Mouse (Mus musculus) bone marrow, adult 2 months (tissue): ENCODE results near the gene Prl3c1. TPM values are rescaled to one million over a fixed set of nuclear protein-coding genes. Genes with fewer than 3 reads are reported as not detected.
"Not testable (repeated sequence)": the region's sequence is repeated elsewhere in the genome, so short reads cannot be mapped to it uniquely, and the experiment has no call there.

Experiments used
- H3K27ac ChIP-seq: fragments of 200-500 bp; 2 replicates; pipeline ENCODE4 v1.5.1; 2012; ENCODE audit warnings: low read depth, mild to moderate bottlenecking, control low read depth, inconsistent platforms, low read length; ENCODE audit not compliant: control insufficient read depth, poor library complexity, insufficient read depth
- H3K4me1 ChIP-seq: fragments of 200-500 bp; 2 replicates; pipeline ENCODE4 v1.6.1; 2011; ENCODE audit warnings: low read length; ENCODE audit not compliant: control insufficient read depth, insufficient read depth
- H3K4me3 ChIP-seq: fragments of 200-500 bp; replicated peaks from 2 replicates; pipeline ENCODE3; 2011; ENCODE audit warnings: mild to moderate bottlenecking, low read depth, low read length, control low read depth; ENCODE audit not compliant: control insufficient read depth
- CTCF ChIP-seq: fragments of 200-500 bp; IDR thresholded peaks from 2 replicates; pipeline ENCODE4 v1.5.1; 2011; ENCODE audit warnings: low read length, control low read depth; ENCODE audit not compliant: control insufficient read depth, insufficient read depth
- POLR2A ChIP-seq: fragments of 200-500 bp; IDR thresholded peaks from 2 replicates; pipeline ENCODE4 v1.6.1; 2011; ENCODE audit warnings: low read depth, mild to moderate bottlenecking, control low read depth, low read length, borderline replicate concordance; ENCODE audit not compliant: control insufficient read depth
- WGBS: fragments of 180-500 bp; shearing (Covaris S2); methylation state at CpG from one replicate; pipeline ENCODE4 v1.1.7; 2018; 5-methylcytosine and 5-hydroxymethylcytosine counted together
- polyA plus RNA-seq: library from polyadenylated mRNA; stranded (reverse); fragments of >200 nt; gene quantifications from 2 replicates; pipeline ENCODE4 v1.2.4, GENCODE M21; 2011; ENCODE audit warnings: low replicate concordance; ENCODE audit not compliant: missing spikeins, insufficient read depth, insufficient read length

The Prl3c1 gene
- polyA plus RNA-seq: not detected in 2 replicates

GRCm38 (mm10) chr13:27196359-27196758 lies at the start of gene Prl3c1:
Prl3c1 (plus strand) TSS chr13:27196659.
- Histone ChIP-seq H3K4me1 (no peaks in the 10 kb centered on the region), H3K4me3 (no peak within 1 kb of the TSS), H3K27ac (no peak within 1 kb of the TSS)
- 77% methylated on average over 1 of the region's 1 CpGs for WGBS
- TF ChIP-seq CTCF (no peak), POLR2A (no peak)

GRCm38 (mm10) chr13:27148264-27148663 lies 48.2 kb upstream of the Prl3c1 start:
- WGBS: 50% methylated on average over 1 of the region's 1 CpGs
- no peak overlapping the region for H3K4me3 ChIP-seq
- no peak overlapping the region for H3K27ac ChIP-seq
- H3K4me1 ChIP-seq: no peaks in the 10 kb centered on the region
- TF ChIP-seq POLR2A (no peak), CTCF (no peak)

GRCm38 (mm10) chr13:27156490-27156889 lies 40.0 kb upstream of the Prl3c1 start, which contains the start of gene Prl3d3:
Prl3d3 (plus strand) TSS chr13:27156790.
- H3K27ac ChIP-seq, H3K4me3 ChIP-seq: not testable (repeated sequence)
- 73% methylated on average over 3 of the region's 3 CpGs for WGBS

GRCm38 (mm10) chr13:27241547-27241946 lies 45.1 kb downstream of the Prl3c1 start, which contains the start of gene Prl3b1:
Prl3b1 (plus strand) TSS chr13:27241847.
- WGBS: 81% methylated on average over 1 of the region's 1 CpGs
- TF ChIP-seq POLR2A (no peak), CTCF (no peak)
- H3K4me1 ChIP-seq: no peaks in the 10 kb centered on the region
- no peak within 1 kb of the TSS for H3K27ac ChIP-seq
- H3K4me3 ChIP-seq: no peak within 1 kb of the TSS

More at GRCm38 (mm10) chr13:27156490-27156889, 40.0 kb upstream of the Prl3c1 start, which contains the start of gene Prl3d3:
- not testable (repeated sequence) for H3K4me1 ChIP-seq

Other genes starting within 250 kb of the Prl3c1 start
- 2.1 TPM in 1 of 2 replicates, not detected in the other for gene Prl, start 139.1 kb upstream of the Prl3c1 start, polyA plus RNA-seq
- gene Prl3d1, start 102.5 kb upstream of the Prl3c1 start, polyA plus RNA-seq: not detected in 2 replicates
- gene Prl3d2, start 75.0 kb upstream of the Prl3c1 start, polyA plus RNA-seq: not detected in 2 replicates
- not detected in 2 replicates for gene Prl3d3, start 39.9 kb upstream of the Prl3c1 start, polyA plus RNA-seq
- gene Prl3b1, start 45.2 kb downstream of the Prl3c1 start, polyA plus RNA-seq: not detected in 2 replicates
- 1.3 TPM in 1 of 2 replicates, not detected in the other for gene Prl3a1, start 62.8 kb downstream of the Prl3c1 start, polyA plus RNA-seq
- gene Prl6a1, start 116.0 kb downstream of the Prl3c1 start, polyA plus RNA-seq: not detected in 2 replicates
- gene Prl8a2, start 149.0 kb downstream of the Prl3c1 start, polyA plus RNA-seq: not detected in 2 replicates
- not detected in 2 replicates for gene Prl2b1, start 194.2 kb downstream of the Prl3c1 start, polyA plus RNA-seq
- gene Prl8a6, start 242.0 kb downstream of the Prl3c1 start, polyA plus RNA-seq: not detected in 2 replicates